Mouse (Mus musculus): Measurements from ENCODE around the gene Kif12. TPM values are rescaled to one million over a fixed set of nuclear protein-coding genes. Genes with fewer than 3 reads are reported as not detected.
A peak's percentile ranks its signal among the peaks of the same experiment; 100 is the strongest.

The Kif12 gene
- polyA plus RNA-seq, 1 experiment from 2014 or later: not detected

- no peaks in the 10 kb centered on the region for H3K9me3 ChIP-seq (ENCODE audit: control insufficient read depth, low read length)
- peaks cover 37% of the 10 kb centered on the region for H3K27me3 ChIP-seq (ENCODE audit: control insufficient read depth, insufficient read depth, low read length)
- peak within 1 kb of the TSS; percentile 62 for H3K4me3 ChIP-seq (replicated peaks; ENCODE audit: low read depth, low read length)
- WGBS: under 1% methylated on average over 61 of the region's 61 CpGs
- peak within 1 kb of the TSS; percentile 31 for H3K9ac ChIP-seq (replicated peaks; ENCODE audit: low read length)
- no peak within 1 kb of the TSS for H3K27ac ChIP-seq (replicated peaks; ENCODE audit: low read depth, low read length)
- peak; percentile 22; the same call in 1 of the 2 replicates for ATAC-seq (ENCODE audit: low FRiP score, low TSS enrichment)
- peak within 1 kb of the TSS; percentile 100 for H3K4me2 ChIP-seq (ENCODE audit: low read length)
- H3K4me1 ChIP-seq (ENCODE audit: control insufficient read depth, insufficient read depth, low read length): peaks cover 13% of the 10 kb centered on the region
- DNase-seq: peak; percentile 50
- H3K36me3 ChIP-seq (ENCODE audit: control insufficient read depth, insufficient read depth, low read length): no peaks in the 10 kb centered on the region
Observed at GRCm38 (mm10) chr4:63213907-63214621, 42.1 kb upstream of the Kif12 start, which contains the start of gene Col27a1. Gene Col27a1 (plus strand): TSS chr4:63214004.

- peak; percentile 21 for DNase-seq
- 82% methylated on average over 7 of the region's 7 CpGs for WGBS
Observed at GRCm38 (mm10) chr4:63205583-63205982, 33.7 kb upstream of the Kif12 start.

DNA sequence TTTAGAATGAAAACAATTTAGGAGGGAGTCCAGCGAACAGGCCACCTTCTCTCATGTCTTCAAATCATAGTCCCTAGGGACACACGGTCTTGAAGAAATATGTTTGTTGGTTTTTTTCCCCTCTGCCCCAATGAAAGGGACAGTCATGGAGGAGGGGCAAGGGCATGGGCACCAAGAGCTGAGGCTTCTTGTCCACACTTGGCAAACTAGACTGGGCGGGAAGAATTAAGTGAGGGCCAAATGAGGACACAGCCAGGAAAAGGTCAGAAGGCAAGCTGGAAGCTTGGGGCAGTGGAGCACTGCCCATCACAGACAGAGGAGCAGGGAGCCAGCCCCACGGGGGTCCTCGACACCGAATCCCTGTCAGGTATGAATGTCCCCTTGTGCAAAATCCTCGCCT lies 31.9 kb upstream of the Kif12 start:
- H3K9ac ChIP-seq (replicated peaks; ENCODE audit: low read length): no peak overlapping the region
- no peak overlapping the region for H3K4me2 ChIP-seq (ENCODE audit: low read length)
- no peak for DNase-seq
- H3K9me3 ChIP-seq (ENCODE audit: control insufficient read depth, low read length): no peaks in the 10 kb centered on the region
- no peak overlapping the region for H3K4me3 ChIP-seq (replicated peaks; ENCODE audit: low read depth, low read length)
- 89% methylated on average over 7 of the region's 7 CpGs for WGBS
- no peaks in the 10 kb centered on the region for H3K27me3 ChIP-seq (ENCODE audit: control insufficient read depth, insufficient read depth, low read length)
- no peaks in the 10 kb centered on the region for H3K4me1 ChIP-seq (ENCODE audit: control insufficient read depth, insufficient read depth, low read length)
- no peak overlapping the region for H3K27ac ChIP-seq (replicated peaks; ENCODE audit: low read depth, low read length)
- no peak for ATAC-seq (ENCODE audit: low FRiP score, low TSS enrichment)
- H3K36me3 ChIP-seq (ENCODE audit: control insufficient read depth, insufficient read depth, low read length): no peaks in the 10 kb centered on the region

More at GRCm38 (mm10) chr4:63205583-63205982, 33.7 kb upstream of the Kif12 start:
- no peaks in the 10 kb centered on the region for H3K36me3 ChIP-seq (ENCODE audit: control insufficient read depth, insufficient read depth, low read length)
- H3K4me3 ChIP-seq (replicated peaks; ENCODE audit: low read depth, low read length): no peak overlapping the region
- H3K9me3 ChIP-seq (ENCODE audit: control insufficient read depth, low read length): no peaks in the 10 kb centered on the region
- H3K27ac ChIP-seq (replicated peaks; ENCODE audit: low read depth, low read length): no peak overlapping the region
- ATAC-seq (ENCODE audit: low FRiP score, low TSS enrichment): no peak
- H3K4me2 ChIP-seq (ENCODE audit: low read length): no peak overlapping the region
- no peak overlapping the region for H3K9ac ChIP-seq (replicated peaks; ENCODE audit: low read length)
- H3K4me1 ChIP-seq (ENCODE audit: control insufficient read depth, insufficient read depth, low read length): no peaks in the 10 kb centered on the region
- H3K27me3 ChIP-seq (ENCODE audit: control insufficient read depth, insufficient read depth, low read length): no peaks in the 10 kb centered on the region

DNA sequence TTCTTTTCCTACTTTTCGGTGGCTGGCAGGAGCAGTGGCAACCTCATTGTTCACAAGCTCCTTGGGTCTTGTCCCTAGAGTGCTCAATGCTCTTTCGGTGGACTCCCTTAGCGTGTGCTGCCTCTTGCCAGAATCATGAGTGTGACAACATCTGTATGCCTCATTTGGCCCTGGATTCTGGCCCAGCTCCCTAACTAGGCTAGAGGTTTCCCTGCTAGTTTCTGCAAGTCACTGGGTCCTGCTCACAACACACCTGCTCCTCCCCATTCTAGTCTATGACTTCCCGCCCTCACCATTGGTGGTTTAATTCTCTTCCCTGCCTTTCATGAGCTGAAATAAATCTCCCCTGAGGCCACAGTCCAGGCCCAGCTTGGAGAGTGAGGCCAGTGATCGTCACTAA lies 27.4 kb upstream of the Kif12 start:
- no peak overlapping the region for H3K9ac ChIP-seq (replicated peaks; ENCODE audit: low read length)

DNA sequence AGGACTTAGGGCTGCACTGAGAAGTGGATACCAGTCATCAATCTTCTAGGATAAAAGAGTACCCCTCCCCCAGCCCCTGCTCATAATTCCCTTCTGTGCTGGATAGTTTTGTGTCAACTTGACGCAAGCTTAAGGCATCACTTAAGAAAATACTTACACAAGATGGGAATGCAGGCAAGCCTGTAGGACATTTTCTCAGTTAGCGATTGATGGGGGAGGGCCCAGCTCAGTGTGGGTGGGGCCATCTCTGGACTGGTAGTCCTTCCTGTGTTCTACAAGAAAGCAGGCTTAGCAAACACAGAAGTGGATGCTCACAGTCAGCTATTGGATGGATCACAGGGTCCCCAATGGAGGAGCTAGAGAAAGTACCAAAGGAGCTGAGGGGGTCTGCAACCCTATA lies 22.4 kb upstream of the Kif12 start:
- 90% methylated on average over 2 of the region's 2 CpGs for WGBS
- ATAC-seq (ENCODE audit: low FRiP score, low TSS enrichment): no peak
- no peak overlapping the region for H3K9ac ChIP-seq (replicated peaks; ENCODE audit: low read length)
- no peaks in the 10 kb centered on the region for H3K36me3 ChIP-seq (ENCODE audit: control insufficient read depth, insufficient read depth, low read length)
- H3K4me1 ChIP-seq (ENCODE audit: control insufficient read depth, insufficient read depth, low read length): 0 out of 2 replicates have a peak, but pooled peaks cover 3% of the 10 kb centered on the region
- no peaks in the 10 kb centered on the region for H3K9me3 ChIP-seq (ENCODE audit: control insufficient read depth, low read length)
- no peak overlapping the region for H3K4me3 ChIP-seq (replicated peaks; ENCODE audit: low read depth, low read length)
- no peak overlapping the region for H3K27ac ChIP-seq (replicated peaks; ENCODE audit: low read depth, low read length)
- no peak for DNase-seq
- H3K27me3 ChIP-seq (ENCODE audit: control insufficient read depth, insufficient read depth, low read length): no peaks in the 10 kb centered on the region
- no peak overlapping the region for H3K4me2 ChIP-seq (ENCODE audit: low read length)

More for the DNA sequence above, 27.4 kb upstream of the Kif12 start:
- no peaks in the 10 kb centered on the region for H3K27me3 ChIP-seq (ENCODE audit: control insufficient read depth, insufficient read depth, low read length)
- 86% methylated on average over 5 of the region's 5 CpGs for WGBS
- H3K9me3 ChIP-seq (ENCODE audit: control insufficient read depth, low read length): no peaks in the 10 kb centered on the region
- no peak overlapping the region for H3K4me2 ChIP-seq (ENCODE audit: low read length)
- DNase-seq (no peak), ATAC-seq (ENCODE audit: low FRiP score, low TSS enrichment) (no peak)
- no peaks in the 10 kb centered on the region for H3K36me3 ChIP-seq (ENCODE audit: control insufficient read depth, insufficient read depth, low read length)
- no peak overlapping the region for H3K27ac ChIP-seq (replicated peaks; ENCODE audit: low read depth, low read length)
- H3K4me3 ChIP-seq (replicated peaks; ENCODE audit: low read depth, low read length): no peak overlapping the region
- H3K4me1 ChIP-seq (ENCODE audit: control insufficient read depth, insufficient read depth, low read length): no peaks in the 10 kb centered on the region

- ATAC-seq (ENCODE audit: low FRiP score, low TSS enrichment) (no peak), DNase-seq (no peak)
- Histone ChIP-seq H3K4me3 (replicated peaks; ENCODE audit: low read depth, low read length) (no peak overlapping the region), H3K9ac (replicated peaks; ENCODE audit: low read length) (no peak overlapping the region), H3K4me2 (ENCODE audit: low read length) (no peak overlapping the region), H3K27me3 (ENCODE audit: control insufficient read depth, insufficient read depth, low read length) (no peaks in the 10 kb centered on the region), H3K9me3 (ENCODE audit: control insufficient read depth, low read length) (no peaks in the 10 kb centered on the region), H3K27ac (replicated peaks; ENCODE audit: low read depth, low read length) (no peak overlapping the region), H3K4me1 (ENCODE audit: control insufficient read depth, insufficient read depth, low read length) (0 out of 2 replicates have a peak, but pooled peaks cover 3% of the 10 kb centered on the region), H3K36me3 (ENCODE audit: control insufficient read depth, insufficient read depth, low read length) (no peaks in the 10 kb centered on the region)
- 78% methylated on average over 5 of the region's 5 CpGs for WGBS
Observed at GRCm38 (mm10) chr4:63191641-63192040, 19.7 kb upstream of the Kif12 start.

DNA sequence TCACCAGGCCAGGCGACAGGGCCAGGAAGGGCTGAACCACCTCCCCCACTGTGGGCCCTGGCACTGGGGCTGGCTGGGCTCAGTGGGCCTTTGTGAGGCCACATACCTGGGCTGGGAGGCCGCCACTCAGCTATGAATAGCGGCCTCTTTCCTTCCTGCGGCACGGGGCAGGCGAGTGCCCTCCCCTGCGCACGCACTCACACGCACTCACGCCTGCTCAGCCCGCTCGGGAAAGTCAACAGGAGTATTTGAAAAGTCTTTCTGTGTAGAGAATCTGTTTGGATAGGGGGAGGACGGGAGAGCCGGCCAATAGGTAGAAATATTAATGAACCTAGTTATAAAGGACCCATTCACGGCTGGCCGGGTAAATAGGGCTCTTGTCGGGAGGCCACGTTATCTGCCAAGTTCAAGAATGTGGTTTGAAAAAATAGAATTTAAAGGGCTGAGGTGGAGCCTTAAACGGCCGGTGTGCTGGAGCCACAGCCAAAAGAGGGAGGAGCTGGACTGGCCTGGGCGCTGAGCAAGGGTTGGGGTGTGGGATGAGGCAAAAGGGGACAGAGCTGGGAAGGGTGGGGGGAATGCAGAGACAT lies 14.4 kb upstream of the Kif12 start:
- ATAC-seq (ENCODE audit: low FRiP score, low TSS enrichment) (peak; percentile 46; the same call in 1 of the 2 replicates), DNase-seq (peak; percentile 47)
- no peak overlapping the region for H3K9ac ChIP-seq (replicated peaks; ENCODE audit: low read length)
- no peaks in the 10 kb centered on the region for H3K27me3 ChIP-seq (ENCODE audit: control insufficient read depth, insufficient read depth, low read length)
- no peaks in the 10 kb centered on the region for H3K9me3 ChIP-seq (ENCODE audit: control insufficient read depth, low read length)
- 46% methylated on average over 21 of the region's 21 CpGs for WGBS
- H3K36me3 ChIP-seq (ENCODE audit: control insufficient read depth, insufficient read depth, low read length): no peaks in the 10 kb centered on the region
- peaks cover 7% of the 10 kb centered on the region; the same call in 1 of the 2 replicates for H3K4me1 ChIP-seq (ENCODE audit: control insufficient read depth, insufficient read depth, low read length)
- H3K4me2 ChIP-seq (ENCODE audit: low read length): no peak overlapping the region
- H3K4me3 ChIP-seq (replicated peaks; ENCODE audit: low read depth, low read length): no peak overlapping the region
- H3K27ac ChIP-seq (replicated peaks; ENCODE audit: low read depth, low read length): no peak overlapping the region

DNA sequence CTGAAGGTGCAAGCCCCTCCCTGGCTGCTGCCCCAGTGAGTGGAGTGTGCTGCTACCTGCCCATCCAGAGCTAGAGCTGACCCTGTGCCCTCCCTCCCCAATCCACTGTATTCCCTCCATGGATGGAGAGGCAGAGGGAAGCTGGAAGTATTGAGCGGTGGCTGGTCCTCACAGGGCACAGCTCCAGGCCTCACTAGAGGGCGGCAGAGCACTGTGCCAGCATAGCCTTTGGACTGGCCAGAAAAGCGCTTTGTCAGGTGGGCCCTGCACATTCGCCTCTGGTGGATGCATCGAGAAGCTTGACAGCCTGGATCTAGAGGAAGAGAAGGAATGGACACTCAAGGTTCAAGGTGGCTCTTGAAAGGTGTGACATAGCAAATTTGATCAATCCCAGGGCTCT lies 9.6 kb upstream of the Kif12 start:
- 7% methylated on average over 5 of the region's 5 CpGs for WGBS
- no peaks in the 10 kb centered on the region for H3K36me3 ChIP-seq (ENCODE audit: control insufficient read depth, insufficient read depth, low read length)
- no peak overlapping the region for H3K9ac ChIP-seq (replicated peaks; ENCODE audit: low read length)
- H3K4me1 ChIP-seq (ENCODE audit: control insufficient read depth, insufficient read depth, low read length): peaks cover 5% of the 10 kb centered on the region; the same call in 1 of the 2 replicates
- no peaks in the 10 kb centered on the region for H3K9me3 ChIP-seq (ENCODE audit: control insufficient read depth, low read length)
- H3K27ac ChIP-seq (replicated peaks; ENCODE audit: low read depth, low read length): no peak overlapping the region
- no peak overlapping the region for H3K4me2 ChIP-seq (ENCODE audit: low read length)
- H3K27me3 ChIP-seq (ENCODE audit: control insufficient read depth, insufficient read depth, low read length): no peaks in the 10 kb centered on the region
- H3K4me3 ChIP-seq (replicated peaks; ENCODE audit: low read depth, low read length): no peak overlapping the region
- ATAC-seq (ENCODE audit: low FRiP score, low TSS enrichment) (peak; percentile 80), DNase-seq (peak; percentile 87)

DNA sequence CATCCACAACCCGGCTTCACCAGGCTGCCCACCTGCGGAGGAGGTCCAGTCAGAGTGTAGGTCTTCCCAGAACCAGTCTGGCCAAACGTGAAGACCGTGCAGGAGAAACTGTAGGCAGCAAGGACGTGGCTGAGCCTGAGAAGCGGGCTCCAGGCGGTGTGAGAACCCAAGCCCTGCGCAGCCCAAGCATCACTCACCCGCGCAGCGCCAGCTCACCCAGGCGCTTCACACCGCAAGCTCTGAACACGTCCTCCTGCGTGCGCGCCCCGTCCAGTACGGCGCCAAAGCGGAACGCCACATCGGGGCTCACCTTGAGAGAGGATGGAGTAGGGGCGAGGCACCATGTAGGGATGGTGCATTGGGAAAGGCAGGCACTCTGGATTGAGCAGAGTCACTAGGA lies 809 bp downstream of the Kif12 start:
- WGBS: 49% methylated on average over 24 of the region's 24 CpGs
- no peak overlapping the region for H3K4me3 ChIP-seq (replicated peaks; ENCODE audit: low read depth, low read length)
- H3K9me3 ChIP-seq (ENCODE audit: control insufficient read depth, low read length): no peaks in the 10 kb centered on the region
- no peaks in the 10 kb centered on the region for H3K36me3 ChIP-seq (ENCODE audit: control insufficient read depth, insufficient read depth, low read length)
- H3K27ac ChIP-seq (replicated peaks; ENCODE audit: low read depth, low read length): no peak overlapping the region
- H3K27me3 ChIP-seq (ENCODE audit: control insufficient read depth, insufficient read depth, low read length): no peaks in the 10 kb centered on the region
- no peak overlapping the region for H3K4me2 ChIP-seq (ENCODE audit: low read length)
- DNase-seq: no peak
- H3K4me1 ChIP-seq (ENCODE audit: control insufficient read depth, insufficient read depth, low read length): no peaks in the 10 kb centered on the region
- ATAC-seq (ENCODE audit: low FRiP score, low TSS enrichment): no peak
- H3K9ac ChIP-seq (replicated peaks; ENCODE audit: low read length): no peak overlapping the region
